Mouse (Mus musculus): ENCODE results near the gene Apoa2. TPM values are rescaled to one million over a fixed set of nuclear protein-coding genes. Genes with fewer than 3 reads are reported as not detected.

The Apoa2 gene
- polyA plus RNA-seq, 1 experiment = 8.0 TPM

DNA sequence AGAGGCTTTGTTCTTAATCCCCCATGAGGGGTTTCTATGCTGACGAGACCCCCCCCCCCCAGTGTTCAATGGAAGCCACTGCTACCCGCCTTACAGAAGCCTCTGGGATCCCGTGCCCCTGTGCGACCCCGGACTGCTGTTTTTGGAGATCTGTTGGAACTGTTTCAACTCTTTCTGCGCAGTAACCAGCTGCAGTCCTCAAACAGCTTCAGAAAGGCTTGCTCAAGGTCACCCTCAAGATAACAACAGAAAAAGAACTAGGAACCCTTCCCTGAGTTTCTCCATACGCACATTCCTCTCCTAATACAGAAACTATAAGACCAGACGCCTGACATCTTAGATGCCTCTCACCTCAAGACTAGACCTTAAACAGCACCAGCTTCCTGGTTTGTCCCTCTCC is 35.8 kb upstream of the Apoa2 start:
- Histone ChIP-seq H3K27ac (ENCODE audit: control insufficient read depth, insufficient read depth, low read depth, low read length) (peak overlapping the region; percentile 68), H3K4me1 (ENCODE audit: control insufficient read depth, insufficient read depth, low read length) (peaks cover 17% of the 10 kb centered on the region), H3K36me3 (ENCODE audit: control insufficient read depth, insufficient read depth, low read length) (no peaks in the 10 kb centered on the region), H3K4me3 (ENCODE audit: control insufficient read depth, low read depth, low read length) (no peak overlapping the region), H3K27me3 (ENCODE audit: control insufficient read depth, insufficient read depth, low read length) (no peaks in the 10 kb centered on the region)
- no peak for TF ChIP-seq CTCF (IDR thresholded peaks at IDR 0.05; ENCODE audit: control insufficient read depth, insufficient read depth, insufficient replicate concordance, low read depth, low read length)
- no peak for TF ChIP-seq POLR2A (IDR thresholded peaks at IDR 0.05; ENCODE audit: control insufficient read depth, low read depth, low read length)

DNA sequence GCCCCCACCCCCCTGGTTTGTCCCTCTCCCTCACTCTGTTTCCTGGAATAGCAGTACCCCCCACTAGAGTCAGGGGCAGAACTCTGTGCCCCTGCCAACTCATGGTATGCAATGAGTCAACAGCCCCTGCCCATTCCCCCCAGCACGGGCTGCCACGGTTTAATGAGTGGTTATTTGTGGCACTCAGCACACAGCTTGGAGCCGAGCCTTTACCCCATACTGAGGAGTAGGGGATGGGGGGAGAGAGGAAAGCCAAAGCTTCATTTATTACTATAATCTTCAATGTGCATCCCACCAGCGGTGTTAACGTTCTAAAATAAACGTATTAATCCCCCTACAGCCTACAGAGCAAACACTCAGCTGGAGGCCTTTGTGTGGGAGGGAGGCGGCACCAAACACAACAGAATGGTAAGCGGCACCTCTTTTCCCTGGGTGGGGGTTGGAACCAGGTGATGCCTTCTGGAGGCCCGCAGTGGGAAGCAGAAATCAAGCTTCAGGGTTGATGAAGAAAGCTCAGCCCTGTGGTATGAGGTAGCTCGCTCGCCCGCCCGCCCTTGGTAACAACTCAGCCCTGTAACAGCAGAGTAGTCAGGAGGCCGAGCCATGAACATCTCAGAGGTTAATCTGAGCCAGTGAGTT is 35.3 kb upstream of the Apoa2 start:
- Histone ChIP-seq H3K36me3 (ENCODE audit: control insufficient read depth, insufficient read depth, low read length) (no peaks in the 10 kb centered on the region), H3K4me3 (ENCODE audit: control insufficient read depth, low read depth, low read length) (no peak overlapping the region), H3K4me1 (ENCODE audit: control insufficient read depth, insufficient read depth, low read length) (peaks cover 17% of the 10 kb centered on the region), H3K27me3 (ENCODE audit: control insufficient read depth, insufficient read depth, low read length) (no peaks in the 10 kb centered on the region), H3K27ac (ENCODE audit: control insufficient read depth, insufficient read depth, low read depth, low read length) (peak overlapping the region; percentile 68)
- TF ChIP-seq POLR2A (IDR thresholded peaks at IDR 0.05; ENCODE audit: control insufficient read depth, low read depth, low read length) (no peak), CTCF (IDR thresholded peaks at IDR 0.05; ENCODE audit: control insufficient read depth, insufficient read depth, insufficient replicate concordance, low read depth, low read length) (no peak)

DNA sequence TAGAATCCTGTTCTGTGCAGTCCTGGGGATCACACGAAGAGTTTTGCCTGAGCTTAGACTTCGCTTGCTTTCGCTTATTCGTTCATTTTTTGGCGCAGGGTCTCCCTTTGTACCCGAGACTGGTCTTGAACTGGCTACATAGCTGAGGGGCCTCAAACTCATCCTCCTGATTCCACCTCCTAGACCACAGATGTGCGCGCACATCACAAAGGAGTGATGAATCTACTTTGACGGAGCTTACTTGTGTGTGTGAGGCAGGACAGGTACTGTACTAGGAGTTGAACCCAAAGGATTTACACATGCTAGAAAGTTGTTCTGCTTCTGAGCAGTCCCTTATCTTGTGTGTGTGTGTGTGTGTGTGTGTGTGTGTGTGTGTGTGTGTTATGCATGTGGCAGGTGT is 34.0 kb upstream of the Apoa2 start:
- H3K27ac ChIP-seq (ENCODE audit: control insufficient read depth, insufficient read depth, low read depth, low read length) = no peak overlapping the region
- no peaks in the 10 kb centered on the region for H3K36me3 ChIP-seq (ENCODE audit: control insufficient read depth, insufficient read depth, low read length)
- no peak overlapping the region for H3K4me3 ChIP-seq (ENCODE audit: control insufficient read depth, low read depth, low read length)
- H3K4me1 ChIP-seq (ENCODE audit: control insufficient read depth, insufficient read depth, low read length) = peaks cover 19% of the 10 kb centered on the region
- TF ChIP-seq CTCF (IDR thresholded peaks at IDR 0.05; ENCODE audit: control insufficient read depth, insufficient read depth, insufficient replicate concordance, low read depth, low read length) = no peak
- TF ChIP-seq POLR2A (IDR thresholded peaks at IDR 0.05; ENCODE audit: control insufficient read depth, low read depth, low read length) = no peak
- no peaks in the 10 kb centered on the region; the same call in 1 of the 2 replicates for H3K27me3 ChIP-seq (ENCODE audit: control insufficient read depth, insufficient read depth, low read length)

DNA sequence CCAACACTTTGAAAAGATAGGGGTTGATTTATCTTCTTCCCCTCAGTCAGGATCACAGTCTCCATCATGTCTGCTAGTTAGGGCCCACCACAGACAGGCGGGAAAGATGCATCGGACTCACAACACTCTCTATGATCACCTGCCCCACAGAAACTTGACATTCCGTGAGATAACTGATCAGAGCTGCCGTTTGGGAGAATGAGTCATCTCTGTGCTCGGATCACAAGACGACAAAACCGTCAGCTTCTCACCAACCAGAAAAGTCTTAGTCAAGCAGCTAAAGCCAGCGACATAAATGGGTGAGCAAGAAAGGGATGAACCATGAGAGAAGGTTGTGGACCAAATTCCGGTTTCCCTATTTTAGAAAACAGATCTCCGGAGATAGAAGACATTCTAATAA is 32.6 kb upstream of the Apoa2 start:
- peaks cover 23% of the 10 kb centered on the region for H3K4me1 ChIP-seq (ENCODE audit: control insufficient read depth, insufficient read depth, low read length)
- no peak overlapping the region for H3K4me3 ChIP-seq (ENCODE audit: control insufficient read depth, low read depth, low read length)
- H3K36me3 ChIP-seq (ENCODE audit: control insufficient read depth, insufficient read depth, low read length) = no peaks in the 10 kb centered on the region
- H3K27me3 ChIP-seq (ENCODE audit: control insufficient read depth, insufficient read depth, low read length) = no peaks in the 10 kb centered on the region; the same call in 1 of the 2 replicates
- no peak for TF ChIP-seq CTCF (IDR thresholded peaks at IDR 0.05; ENCODE audit: control insufficient read depth, insufficient read depth, insufficient replicate concordance, low read depth, low read length)
- TF ChIP-seq POLR2A (IDR thresholded peaks at IDR 0.05; ENCODE audit: control insufficient read depth, low read depth, low read length) = no peak
- no peak overlapping the region for H3K27ac ChIP-seq (ENCODE audit: control insufficient read depth, insufficient read depth, low read depth, low read length)

DNA sequence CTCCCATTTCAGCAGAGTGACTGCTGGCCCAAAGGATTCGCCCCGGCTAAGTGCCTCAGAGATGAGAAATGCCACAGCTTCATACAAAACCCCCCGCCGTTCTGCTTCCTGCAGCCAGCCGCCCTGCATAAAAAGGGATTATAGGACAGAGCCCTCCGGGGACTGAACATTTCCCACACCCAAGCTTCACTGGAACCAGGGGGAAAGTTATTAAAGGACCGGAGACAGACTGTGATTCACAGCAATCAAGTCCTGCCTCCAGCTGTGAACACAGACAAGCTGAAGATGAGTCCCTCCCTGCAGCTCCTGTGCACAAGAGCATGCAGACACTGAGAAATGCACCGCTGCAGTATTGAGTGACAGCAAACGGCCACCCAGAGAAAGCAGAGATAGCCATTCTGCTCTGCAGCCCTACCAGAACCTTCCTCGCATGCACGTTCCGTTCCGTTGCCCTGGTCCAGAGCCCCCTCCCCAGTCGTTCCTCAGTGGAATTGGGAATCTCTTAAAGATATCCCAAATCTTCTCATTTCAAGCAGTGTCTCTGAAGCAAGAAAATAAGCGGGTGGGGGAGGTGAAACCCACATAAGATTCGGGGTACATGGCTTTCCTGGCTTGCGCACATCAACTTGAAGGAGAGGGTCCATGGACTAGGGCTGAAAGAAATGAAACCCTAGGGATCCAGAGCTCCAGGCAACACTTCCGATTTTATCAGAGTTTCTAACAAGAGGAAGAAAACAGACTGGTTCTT is 31.6 kb upstream of the Apoa2 start:
- peaks cover 21% of the 10 kb centered on the region for H3K4me1 ChIP-seq (ENCODE audit: control insufficient read depth, insufficient read depth, low read length)
- H3K27ac ChIP-seq (ENCODE audit: control insufficient read depth, insufficient read depth, low read depth, low read length) = peak overlapping the region; percentile 16; the same call in 1 of the 2 replicates
- no peaks in the 10 kb centered on the region for H3K36me3 ChIP-seq (ENCODE audit: control insufficient read depth, insufficient read depth, low read length)
- no peak overlapping the region for H3K4me3 ChIP-seq (ENCODE audit: control insufficient read depth, low read depth, low read length)
- no peak for TF ChIP-seq CTCF (IDR thresholded peaks at IDR 0.05; ENCODE audit: control insufficient read depth, insufficient read depth, insufficient replicate concordance, low read depth, low read length)
- no peak for TF ChIP-seq POLR2A (IDR thresholded peaks at IDR 0.05; ENCODE audit: control insufficient read depth, low read depth, low read length)
- H3K27me3 ChIP-seq (ENCODE audit: control insufficient read depth, insufficient read depth, low read length) = no peaks in the 10 kb centered on the region; the same call in 1 of the 2 replicates

DNA sequence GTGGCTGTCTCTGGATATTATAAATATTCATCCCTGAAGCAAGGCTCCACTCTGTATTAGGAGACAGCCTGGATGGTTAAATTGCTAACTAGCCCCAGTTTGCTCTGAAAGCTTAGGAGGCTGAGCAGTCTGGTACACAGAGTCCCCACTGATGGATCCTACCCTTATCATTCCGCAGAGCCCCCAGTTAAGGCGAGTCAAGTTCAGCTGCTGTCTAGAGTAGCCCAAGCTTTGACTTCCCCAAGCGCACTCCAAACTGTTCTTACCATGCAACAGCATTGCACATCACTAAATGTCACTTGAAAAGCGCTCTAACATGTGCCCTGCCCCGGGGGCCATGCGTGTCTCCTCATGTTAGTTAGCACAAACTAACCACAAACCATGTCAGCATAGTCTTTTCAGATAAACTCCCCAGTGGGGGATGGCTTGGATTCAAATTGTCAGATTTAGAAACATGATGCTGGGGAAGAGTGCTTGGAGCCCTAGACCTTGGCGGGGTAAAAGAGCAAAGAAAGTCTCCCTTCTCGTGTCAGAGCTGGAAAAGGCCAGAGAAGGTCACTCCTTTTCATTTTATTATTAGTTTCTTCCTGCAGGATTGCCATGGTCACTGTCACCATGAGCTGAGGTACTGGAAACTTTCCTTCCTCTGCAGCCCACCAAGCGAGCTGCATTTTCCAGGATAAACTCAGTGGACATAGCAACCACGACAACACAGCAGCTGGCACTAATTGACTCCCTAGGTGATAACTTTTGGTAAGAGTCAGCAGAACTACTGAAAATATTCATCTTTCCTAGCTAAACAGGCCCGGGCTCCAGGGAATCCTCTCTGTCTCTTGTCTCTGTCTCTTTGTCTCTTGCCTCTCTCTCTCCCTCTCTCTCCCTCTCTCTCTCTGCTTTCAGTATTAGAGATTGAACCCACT is 30.7 kb upstream of the Apoa2 start:
- H3K4me1 ChIP-seq (ENCODE audit: control insufficient read depth, insufficient read depth, low read length) = peaks cover 20% of the 10 kb centered on the region
- H3K27ac ChIP-seq (ENCODE audit: control insufficient read depth, insufficient read depth, low read depth, low read length) = no peak overlapping the region
- H3K4me3 ChIP-seq (ENCODE audit: control insufficient read depth, low read depth, low read length) = no peak overlapping the region
- no peaks in the 10 kb centered on the region; the same call in 1 of the 2 replicates for H3K27me3 ChIP-seq (ENCODE audit: control insufficient read depth, insufficient read depth, low read length)
- TF ChIP-seq CTCF (IDR thresholded peaks at IDR 0.05; ENCODE audit: control insufficient read depth, insufficient read depth, insufficient replicate concordance, low read depth, low read length) (no peak), POLR2A (IDR thresholded peaks at IDR 0.05; ENCODE audit: control insufficient read depth, low read depth, low read length) (no peak)
- H3K36me3 ChIP-seq (ENCODE audit: control insufficient read depth, insufficient read depth, low read length) = no peaks in the 10 kb centered on the region
